Mouse (Mus musculus): ENCODE measurements at regions not wholly inside any gene's neighbourhood (a gene's known extent, or its start where the extent isn't known, plus 50 kb on each side); places are given as distances from the start of the nearest gene placed in this dataset.

- H3K9ac ChIP-seq (ENCODE audit: low read length) = no peak overlapping the region
- H3K9me3 ChIP-seq (ENCODE audit: control insufficient read depth, low read length) = no peaks in the 10 kb centered on the region
- DNase-seq (ENCODE audit: low spot score) (no peak), ATAC-seq (ENCODE audit: insufficient number of reproducible peaks, low FRiP score, low TSS enrichment, low read depth) (no peak)
- no peak overlapping the region for H3K27ac ChIP-seq (replicated peaks; ENCODE audit: low read depth, low read length)
- WGBS = 75% methylated on average over 5 of the region's 5 CpGs
- H3K4me3 ChIP-seq (ENCODE audit: low read depth, low read length) = no peak overlapping the region
- H3K36me3 ChIP-seq (ENCODE audit: control insufficient read depth, insufficient read depth, low read length) = no peaks in the 10 kb centered on the region
- H3K4me2 ChIP-seq (ENCODE audit: low read depth, severe bottlenecking) = no peak overlapping the region
- H3K4me1 ChIP-seq (ENCODE audit: control insufficient read depth, insufficient read depth, low read length) = no peaks in the 10 kb centered on the region
- H3K27me3 ChIP-seq (ENCODE audit: control insufficient read depth, insufficient read depth, low read length) = no peaks in the 10 kb centered on the region
Measured at GRCm38 (mm10) chr10:46016295-46016694, 438.7 kb downstream of the Hace1 start.

- 77% methylated on average over 6 of the region's 6 CpGs for WGBS
- DNase-seq (ENCODE audit: low spot score) (no peak), ATAC-seq (ENCODE audit: insufficient number of reproducible peaks, low FRiP score, low TSS enrichment, low read depth) (no peak)
Measured at GRCm38 (mm10) chr10:46045474-46046093, 468.0 kb downstream of the Hace1 start.

GRCm38 (mm10) chr10:46046094-46046749 is 468.6 kb downstream of the Hace1 start:
- ATAC-seq (ENCODE audit: insufficient number of reproducible peaks, low FRiP score, low TSS enrichment, low read depth) (no peak), DNase-seq (ENCODE audit: low spot score) (no peak)
- Histone ChIP-seq H3K4me1 (ENCODE audit: control insufficient read depth, insufficient read depth, low read length) (no peaks in the 10 kb centered on the region), H3K36me3 (ENCODE audit: control insufficient read depth, insufficient read depth, low read length) (no peaks in the 10 kb centered on the region), H3K9ac (ENCODE audit: low read length) (no peak overlapping the region), H3K27ac (replicated peaks; ENCODE audit: low read depth, low read length) (no peak overlapping the region), H3K27me3 (ENCODE audit: control insufficient read depth, insufficient read depth, low read length) (no peaks in the 10 kb centered on the region), H3K4me2 (ENCODE audit: low read depth, severe bottlenecking) (no peak overlapping the region), H3K4me3 (ENCODE audit: low read depth, low read length) (no peak overlapping the region), H3K9me3 (ENCODE audit: control insufficient read depth, low read length) (no peaks in the 10 kb centered on the region)

More at GRCm38 (mm10) chr10:46045474-46046093, 468.0 kb downstream of the Hace1 start:
- no peak overlapping the region for H3K9ac ChIP-seq (ENCODE audit: low read length)
- H3K36me3 ChIP-seq (ENCODE audit: control insufficient read depth, insufficient read depth, low read length) = no peaks in the 10 kb centered on the region
- no peaks in the 10 kb centered on the region for H3K9me3 ChIP-seq (ENCODE audit: control insufficient read depth, low read length)
- H3K4me2 ChIP-seq (ENCODE audit: low read depth, severe bottlenecking) = no peak overlapping the region
- no peaks in the 10 kb centered on the region for H3K4me1 ChIP-seq (ENCODE audit: control insufficient read depth, insufficient read depth, low read length)
- H3K27me3 ChIP-seq (ENCODE audit: control insufficient read depth, insufficient read depth, low read length) = no peaks in the 10 kb centered on the region
- H3K27ac ChIP-seq (replicated peaks; ENCODE audit: low read depth, low read length) = no peak overlapping the region
- no peak overlapping the region for H3K4me3 ChIP-seq (ENCODE audit: low read depth, low read length)

- Histone ChIP-seq H3K4me1 (ENCODE audit: control insufficient read depth, insufficient read depth, low read length) (no peaks in the 10 kb centered on the region), H3K36me3 (ENCODE audit: control insufficient read depth, insufficient read depth, low read length) (no peaks in the 10 kb centered on the region), H3K27me3 (ENCODE audit: control insufficient read depth, insufficient read depth, low read length) (no peaks in the 10 kb centered on the region), H3K27ac (replicated peaks; ENCODE audit: low read depth, low read length) (no peak overlapping the region), H3K9ac (ENCODE audit: low read length) (no peak overlapping the region), H3K4me3 (ENCODE audit: low read depth, low read length) (no peak overlapping the region), H3K4me2 (ENCODE audit: low read depth, severe bottlenecking) (no peak overlapping the region), H3K9me3 (ENCODE audit: control insufficient read depth, low read length) (no peaks in the 10 kb centered on the region)
- ATAC-seq (ENCODE audit: insufficient number of reproducible peaks, low FRiP score, low TSS enrichment, low read depth) = no peak
- WGBS = 92% methylated on average over 8 of the region's 8 CpGs
- no peak for DNase-seq (ENCODE audit: low spot score)
Measured at GRCm38 (mm10) chr10:46046890-46047414, 469.3 kb downstream of the Hace1 start.

- H3K9me3 ChIP-seq (ENCODE audit: control insufficient read depth, low read length) = no peaks in the 10 kb centered on the region
- H3K9ac ChIP-seq (ENCODE audit: low read length) = no peak overlapping the region
- ATAC-seq (ENCODE audit: insufficient number of reproducible peaks, low FRiP score, low TSS enrichment, low read depth) (no peak), DNase-seq (ENCODE audit: low spot score) (no peak)
- no peaks in the 10 kb centered on the region for H3K27me3 ChIP-seq (ENCODE audit: control insufficient read depth, insufficient read depth, low read length)
- H3K27ac ChIP-seq (replicated peaks; ENCODE audit: low read depth, low read length) = no peak overlapping the region
- H3K4me3 ChIP-seq (ENCODE audit: low read depth, low read length) = no peak overlapping the region
- 59% methylated on average over 4 of the region's 4 CpGs for WGBS
- no peak overlapping the region for H3K4me2 ChIP-seq (ENCODE audit: low read depth, severe bottlenecking)
- H3K4me1 ChIP-seq (ENCODE audit: control insufficient read depth, insufficient read depth, low read length) = no peaks in the 10 kb centered on the region
- no peaks in the 10 kb centered on the region for H3K36me3 ChIP-seq (ENCODE audit: control insufficient read depth, insufficient read depth, low read length)
Measured at GRCm38 (mm10) chr10:46047591-46047990, 470.0 kb downstream of the Hace1 start.

- H3K27ac ChIP-seq (replicated peaks; ENCODE audit: low read depth, low read length) = no peak overlapping the region
- WGBS = 40% methylated on average over 14 of the region's 14 CpGs
- no peak overlapping the region for H3K4me3 ChIP-seq (ENCODE audit: low read depth, low read length)
- no peak overlapping the region for H3K4me2 ChIP-seq (ENCODE audit: low read depth, severe bottlenecking)
- no peak overlapping the region for H3K9ac ChIP-seq (ENCODE audit: low read length)
- peak; percentile 74 for DNase-seq (ENCODE audit: low spot score)
- H3K4me1 ChIP-seq (ENCODE audit: control insufficient read depth, insufficient read depth, low read length) = no peaks in the 10 kb centered on the region
- no peaks in the 10 kb centered on the region for H3K36me3 ChIP-seq (ENCODE audit: control insufficient read depth, insufficient read depth, low read length)
- no peak for ATAC-seq (ENCODE audit: insufficient number of reproducible peaks, low FRiP score, low TSS enrichment, low read depth)
- H3K9me3 ChIP-seq (ENCODE audit: control insufficient read depth, low read length) = no peaks in the 10 kb centered on the region
- H3K27me3 ChIP-seq (ENCODE audit: control insufficient read depth, insufficient read depth, low read length) = no peaks in the 10 kb centered on the region
Measured at GRCm38 (mm10) chr10:46057362-46058198, 480.0 kb downstream of the Hace1 start.

GRCm38 (mm10) chr10:46058199-46058472 is 480.5 kb downstream of the Hace1 start:
- Histone ChIP-seq H3K27me3 (ENCODE audit: control insufficient read depth, insufficient read depth, low read length) (no peaks in the 10 kb centered on the region), H3K4me1 (ENCODE audit: control insufficient read depth, insufficient read depth, low read length) (no peaks in the 10 kb centered on the region), H3K4me3 (ENCODE audit: low read depth, low read length) (no peak overlapping the region), H3K27ac (replicated peaks; ENCODE audit: low read depth, low read length) (no peak overlapping the region), H3K36me3 (ENCODE audit: control insufficient read depth, insufficient read depth, low read length) (no peaks in the 10 kb centered on the region), H3K9me3 (ENCODE audit: control insufficient read depth, low read length) (no peaks in the 10 kb centered on the region), H3K9ac (ENCODE audit: low read length) (no peak overlapping the region), H3K4me2 (ENCODE audit: low read depth, severe bottlenecking) (no peak overlapping the region)
- 83% methylated on average over 5 of the region's 5 CpGs for WGBS
- no peak for ATAC-seq (ENCODE audit: insufficient number of reproducible peaks, low FRiP score, low TSS enrichment, low read depth)
- DNase-seq (ENCODE audit: low spot score) = no peak

GRCm38 (mm10) chr10:46059285-46059684 is 481.7 kb downstream of the Hace1 start:
- Histone ChIP-seq H3K9me3 (ENCODE audit: control insufficient read depth, low read length) (no peaks in the 10 kb centered on the region), H3K27ac (replicated peaks; ENCODE audit: low read depth, low read length) (no peak overlapping the region), H3K36me3 (ENCODE audit: control insufficient read depth, insufficient read depth, low read length) (no peaks in the 10 kb centered on the region), H3K9ac (ENCODE audit: low read length) (no peak overlapping the region), H3K4me1 (ENCODE audit: control insufficient read depth, insufficient read depth, low read length) (no peaks in the 10 kb centered on the region), H3K27me3 (ENCODE audit: control insufficient read depth, insufficient read depth, low read length) (no peaks in the 10 kb centered on the region), H3K4me3 (ENCODE audit: low read depth, low read length) (no peak overlapping the region), H3K4me2 (ENCODE audit: low read depth, severe bottlenecking) (no peak overlapping the region)
- 83% methylated on average over 3 of the region's 3 CpGs for WGBS
- ATAC-seq (ENCODE audit: insufficient number of reproducible peaks, low FRiP score, low TSS enrichment, low read depth) (no peak), DNase-seq (ENCODE audit: low spot score) (no peak)
